Mouse (Mus musculus): Measurements from ENCODE around the gene Mbip. TPM values are rescaled to one million over a fixed set of nuclear protein-coding genes. Genes with fewer than 3 reads are reported as not detected.
A peak's percentile ranks its signal among the peaks of the same experiment; 100 is the strongest.

Gene Mbip
- polyA plus RNA-seq (2015; fragmentation: Nextera tagmentation; extraction: Ambion mirVana): 8.2 and 9.3 TPM in 2 replicates

- under 1% methylated on average over 37 of the region's 37 CpGs for WGBS (ENCODE audit: insufficient replicate concordance)
- no peaks in the 10 kb centered on the region for H3K4me1 ChIP-seq (ENCODE audit: control insufficient read depth, low read depth, low read length)
- H3K4me2 ChIP-seq (ENCODE audit: low read depth, low read length): peak within 1 kb of the TSS; percentile 57
- peak; percentile 100 for ATAC-seq (ENCODE audit: low read depth)
- H3K27me3 ChIP-seq (ENCODE audit: control insufficient read depth, insufficient read depth, low read depth, low read length): no peaks in the 10 kb centered on the region
- peak within 1 kb of the TSS; percentile 51 for H3K27ac ChIP-seq (ENCODE audit: low read length)
- peak within 1 kb of the TSS; percentile 81 for H3K9ac ChIP-seq (ENCODE audit: low read depth, low read length)
- H3K9me3 ChIP-seq (replicated peaks; ENCODE audit: control insufficient read depth, low read length): no peaks in the 10 kb centered on the region
- H3K4me3 ChIP-seq (ENCODE audit: low read depth, low read length): peak within 1 kb of the TSS; percentile 74
- H3K36me3 ChIP-seq (ENCODE audit: control insufficient read depth, insufficient read depth): no peaks in the 10 kb centered on the region
Observed at GRCm38 (mm10) chr12:56345367-56346089, at the start of gene Mbip. Gene Mbip (minus strand): TSS chr12:56345894.

- no peaks in the 10 kb centered on the region for H3K27me3 ChIP-seq (ENCODE audit: control insufficient read depth, insufficient read depth, low read depth, low read length)
- no peaks in the 10 kb centered on the region for H3K36me3 ChIP-seq (ENCODE audit: control insufficient read depth, insufficient read depth)
- H3K4me1 ChIP-seq (ENCODE audit: control insufficient read depth, low read depth, low read length): no peaks in the 10 kb centered on the region
- H3K4me2 ChIP-seq (ENCODE audit: low read depth, low read length): no peak overlapping the region
- H3K27ac ChIP-seq (ENCODE audit: low read length): no peak overlapping the region
- WGBS (ENCODE audit: insufficient replicate concordance): 68% methylated on average over 7 of the region's 7 CpGs
- no peak for ATAC-seq (ENCODE audit: low read depth)
- no peak overlapping the region for H3K9ac ChIP-seq (ENCODE audit: low read depth, low read length)
- no peak overlapping the region for H3K4me3 ChIP-seq (ENCODE audit: low read depth, low read length)
- H3K9me3 ChIP-seq (replicated peaks; ENCODE audit: control insufficient read depth, low read length): no peaks in the 10 kb centered on the region
Observed at GRCm38 (mm10) chr12:56387647-56388205, 42.0 kb upstream of the Mbip start.

- no peak for ATAC-seq (ENCODE audit: low read depth)
- Histone ChIP-seq H3K9me3 (replicated peaks; ENCODE audit: control insufficient read depth, low read length) (no peaks in the 10 kb centered on the region), H3K9ac (ENCODE audit: low read depth, low read length) (no peak overlapping the region), H3K4me2 (ENCODE audit: low read depth, low read length) (no peak overlapping the region), H3K4me1 (ENCODE audit: control insufficient read depth, low read depth, low read length) (no peaks in the 10 kb centered on the region), H3K27me3 (ENCODE audit: control insufficient read depth, insufficient read depth, low read depth, low read length) (no peaks in the 10 kb centered on the region), H3K4me3 (ENCODE audit: low read depth, low read length) (no peak overlapping the region), H3K36me3 (ENCODE audit: control insufficient read depth, insufficient read depth) (no peaks in the 10 kb centered on the region), H3K27ac (ENCODE audit: low read length) (no peak overlapping the region)
- 55% methylated on average over 6 of the region's 6 CpGs for WGBS (ENCODE audit: insufficient replicate concordance)
Observed at GRCm38 (mm10) chr12:56386955-56387646, 41.4 kb upstream of the Mbip start.

GRCm38 (mm10) chr12:56344771-56345314 is 851 bp downstream of the Mbip start:
- H3K36me3 ChIP-seq (ENCODE audit: control insufficient read depth, insufficient read depth): no peaks in the 10 kb centered on the region
- no peak for ATAC-seq (ENCODE audit: low read depth)
- no peaks in the 10 kb centered on the region for H3K4me1 ChIP-seq (ENCODE audit: control insufficient read depth, low read depth, low read length)

GRCm38 (mm10) chr12:56339295-56340056 is 6.2 kb downstream of the Mbip start:
- ATAC-seq (ENCODE audit: low read depth): no peak
- Histone ChIP-seq H3K4me2 (ENCODE audit: low read depth, low read length) (no peak overlapping the region), H3K9ac (ENCODE audit: low read depth, low read length) (no peak overlapping the region), H3K27ac (ENCODE audit: low read length) (no peak overlapping the region), H3K9me3 (replicated peaks; ENCODE audit: control insufficient read depth, low read length) (no peaks in the 10 kb centered on the region), H3K27me3 (ENCODE audit: control insufficient read depth, insufficient read depth, low read depth, low read length) (no peaks in the 10 kb centered on the region), H3K4me3 (ENCODE audit: low read depth, low read length) (no peak overlapping the region), H3K4me1 (ENCODE audit: control insufficient read depth, low read depth, low read length) (no peaks in the 10 kb centered on the region), H3K36me3 (ENCODE audit: control insufficient read depth, insufficient read depth) (peaks cover 5% of the 10 kb centered on the region)
- WGBS (ENCODE audit: insufficient replicate concordance): 77% methylated on average over 8 of the region's 8 CpGs

More at GRCm38 (mm10) chr12:56344771-56345314, 851 bp downstream of the Mbip start:
- WGBS (ENCODE audit: insufficient replicate concordance): 3% methylated on average over 5 of the region's 5 CpGs
- Histone ChIP-seq H3K4me2 (ENCODE audit: low read depth, low read length) (peak overlapping the region; percentile 57), H3K27me3 (ENCODE audit: control insufficient read depth, insufficient read depth, low read depth, low read length) (no peaks in the 10 kb centered on the region), H3K4me3 (ENCODE audit: low read depth, low read length) (peak overlapping the region; percentile 74), H3K9ac (ENCODE audit: low read depth, low read length) (peak overlapping the region; percentile 81), H3K27ac (ENCODE audit: low read length) (peak overlapping the region; percentile 51; the same call in 1 of the 2 replicates), H3K9me3 (replicated peaks; ENCODE audit: control insufficient read depth, low read length) (no peaks in the 10 kb centered on the region)

GRCm38 (mm10) chr12:56333461-56333860 is 12.2 kb downstream of the Mbip start:
- ATAC-seq (ENCODE audit: low read depth): no peak
- WGBS (ENCODE audit: insufficient replicate concordance): 67% methylated on average over 2 of the region's 2 CpGs
- no peak overlapping the region for H3K4me3 ChIP-seq (ENCODE audit: low read depth, low read length)
- peaks cover 5% of the 10 kb centered on the region for H3K36me3 ChIP-seq (ENCODE audit: control insufficient read depth, insufficient read depth)
- no peaks in the 10 kb centered on the region for H3K9me3 ChIP-seq (replicated peaks; ENCODE audit: control insufficient read depth, low read length)
- H3K27ac ChIP-seq (ENCODE audit: low read length): no peak overlapping the region
- no peaks in the 10 kb centered on the region for H3K27me3 ChIP-seq (ENCODE audit: control insufficient read depth, insufficient read depth, low read depth, low read length)
- no peak overlapping the region for H3K4me2 ChIP-seq (ENCODE audit: low read depth, low read length)
- H3K9ac ChIP-seq (ENCODE audit: low read depth, low read length): no peak overlapping the region
- no peaks in the 10 kb centered on the region for H3K4me1 ChIP-seq (ENCODE audit: control insufficient read depth, low read depth, low read length)

- WGBS (ENCODE audit: insufficient replicate concordance): 75% methylated on average over 3 of the region's 3 CpGs
- no peak for ATAC-seq (ENCODE audit: low read depth)
- no peak overlapping the region for H3K27ac ChIP-seq (ENCODE audit: low read length)
- H3K27me3 ChIP-seq (ENCODE audit: control insufficient read depth, insufficient read depth, low read depth, low read length): no peaks in the 10 kb centered on the region
- no peak overlapping the region for H3K9ac ChIP-seq (ENCODE audit: low read depth, low read length)
- H3K4me2 ChIP-seq (ENCODE audit: low read depth, low read length): no peak overlapping the region
- no peaks in the 10 kb centered on the region for H3K4me1 ChIP-seq (ENCODE audit: control insufficient read depth, low read depth, low read length)
- H3K9me3 ChIP-seq (replicated peaks; ENCODE audit: control insufficient read depth, low read length): no peaks in the 10 kb centered on the region
- H3K4me3 ChIP-seq (ENCODE audit: low read depth, low read length): no peak overlapping the region
- peaks cover 10% of the 10 kb centered on the region for H3K36me3 ChIP-seq (ENCODE audit: control insufficient read depth, insufficient read depth)
Observed at GRCm38 (mm10) chr12:56332475-56332874, 13.2 kb downstream of the Mbip start.

- H3K9me3 ChIP-seq (replicated peaks; ENCODE audit: control insufficient read depth, low read length): no peaks in the 10 kb centered on the region
- no peak overlapping the region for H3K4me2 ChIP-seq (ENCODE audit: low read depth, low read length)
- 73% methylated on average over 6 of the region's 6 CpGs for WGBS (ENCODE audit: insufficient replicate concordance)
- no peaks in the 10 kb centered on the region for H3K27me3 ChIP-seq (ENCODE audit: control insufficient read depth, insufficient read depth, low read depth, low read length)
- peaks cover 5% of the 10 kb centered on the region for H3K36me3 ChIP-seq (ENCODE audit: control insufficient read depth, insufficient read depth)
- H3K27ac ChIP-seq (ENCODE audit: low read length): no peak overlapping the region
- H3K4me3 ChIP-seq (ENCODE audit: low read depth, low read length): no peak overlapping the region
- H3K4me1 ChIP-seq (ENCODE audit: control insufficient read depth, low read depth, low read length): no peaks in the 10 kb centered on the region
- no peak for ATAC-seq (ENCODE audit: low read depth)
- no peak overlapping the region for H3K9ac ChIP-seq (ENCODE audit: low read depth, low read length)
Observed at GRCm38 (mm10) chr12:56327448-56327998, 18.2 kb downstream of the Mbip start.
